Mouse (Mus musculus) neural tube, embryonic 13.5 days (tissue): Measurements from ENCODE around the gene Kcnma1. TPM values are rescaled to one million over a fixed set of nuclear protein-coding genes. Genes with fewer than 3 reads are reported as not detected.

Source experiments
- ATAC-seq: fragments of 200-750 bp; cut with Nextera tagmentation; 2 replicates; pipeline ENCODE4 v1.8.0; 2017; ENCODE audit warnings: low read depth, mild to moderate bottlenecking, moderate TSS enrichment, moderate library complexity
- H3K27ac ChIP-seq: fragments of 300-500 bp; sonication (generic); replicated peaks from 2 replicates; pipeline ENCODE4 v1.5.1; 2015; ENCODE audit warnings: moderate library complexity, mild to moderate bottlenecking, inconsistent platforms
- H3K27me3 ChIP-seq: fragments of 300-500 bp; sonication (generic); 2 replicates; pipeline ENCODE4 v1.6.1; 2015; ENCODE audit warnings: mild to moderate bottlenecking, inconsistent platforms
- H3K36me3 ChIP-seq: fragments of 300-500 bp; sonication (generic); 2 replicates; pipeline ENCODE4 v1.6.1; 2015; ENCODE audit warnings: mild to moderate bottlenecking, inconsistent platforms
- H3K4me1 ChIP-seq: fragments of 300-500 bp; sonication (generic); replicated peaks from 2 replicates; pipeline ENCODE4 v1.6.1; 2015; ENCODE audit warnings: inconsistent platforms
- H3K4me2 ChIP-seq: fragments of 300-500 bp; sonication (generic); 2 replicates; pipeline ENCODE4 v1.6.1; 2015; ENCODE audit warnings: inconsistent platforms, mild to moderate bottlenecking, moderate library complexity
- H3K4me3 ChIP-seq: fragments of 300-500 bp; sonication (generic); 2 replicates; pipeline ENCODE4 v1.5.1; 2015; ENCODE audit warnings: mild to moderate bottlenecking, inconsistent platforms
- H3K9ac ChIP-seq: fragments of 300-500 bp; sonication (generic); 2 replicates; pipeline ENCODE4 v1.6.1; 2015; ENCODE audit warnings: moderate library complexity, mild to moderate bottlenecking, inconsistent platforms
- H3K9me3 ChIP-seq: fragments of 300-500 bp; sonication (generic); 2 replicates; pipeline ENCODE4 v1.6.1; 2016; ENCODE audit warnings: inconsistent platforms
- WGBS: fragments of 180-500 bp; shearing (Covaris S2); methylation state at CpG from one replicate; pipeline ENCODE4 v1.1.7; 2015; 5-methylcytosine and 5-hydroxymethylcytosine counted together
- polyA plus RNA-seq: library from polyadenylated mRNA; unstranded; fragments of >200 nt; fragmentation: Nextera tagmentation; extraction: Ambion mirVana; gene quantifications from 2 replicates; pipeline ENCODE4 v1.2.1, GENCODE M21; 2015

Gene Kcnma1
- 13.1 and 14.6 TPM in 2 replicates for polyA plus RNA-seq

DNA sequence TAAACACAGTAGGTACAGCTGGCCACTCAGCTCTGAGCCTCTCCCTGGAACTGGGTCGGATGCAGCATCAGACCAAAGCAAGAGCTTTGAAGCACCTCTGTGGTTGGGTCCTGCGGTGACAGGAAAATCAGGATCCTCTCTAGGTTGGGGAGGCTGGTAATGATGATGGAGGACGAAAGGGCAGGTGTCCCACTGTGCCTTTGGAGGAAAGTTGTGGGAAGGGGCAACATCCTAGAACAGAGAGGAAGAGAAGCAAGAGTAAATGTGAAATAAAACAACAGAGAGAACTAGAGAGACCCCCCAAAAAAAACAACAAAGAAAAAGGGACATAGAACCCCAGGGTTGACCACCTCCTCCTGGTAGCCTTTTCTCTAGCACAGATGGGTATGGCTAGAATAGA is at the start of gene Kcnma1:
Gene Kcnma1 (minus strand): TSS at position 101 of the 400 bp plus-strand sequence.
- H3K27me3 ChIP-seq = no peaks in the 10 kb centered on the region
- H3K4me3 ChIP-seq = no peak within 1 kb of the TSS
- H3K4me2 ChIP-seq = no peak within 1 kb of the TSS
- no peaks in the 10 kb centered on the region for H3K9me3 ChIP-seq
- H3K9ac ChIP-seq = no peak within 1 kb of the TSS
- H3K27ac ChIP-seq = no peak within 1 kb of the TSS
- 59% methylated on average over 3 of the region's 3 CpGs for WGBS
- ATAC-seq = no peak
- H3K4me1 ChIP-seq = no peaks in the 10 kb centered on the region
- H3K36me3 ChIP-seq = no peaks in the 10 kb centered on the region

GRCm38 (mm10) chr14:24059747-24060146 is 45.5 kb upstream of the Kcnma1 start:
- no peaks in the 10 kb centered on the region for H3K27me3 ChIP-seq
- no peak for ATAC-seq
- no peaks in the 10 kb centered on the region for H3K4me1 ChIP-seq
- H3K27ac ChIP-seq = no peak overlapping the region
- H3K9ac ChIP-seq = no peak overlapping the region
- no peaks in the 10 kb centered on the region for H3K9me3 ChIP-seq
- 42% methylated on average over 8 of the region's 8 CpGs for WGBS
- H3K36me3 ChIP-seq = no peaks in the 10 kb centered on the region
- no peak overlapping the region for H3K4me2 ChIP-seq
- no peak overlapping the region for H3K4me3 ChIP-seq

GRCm38 (mm10) chr14:24059287-24059686 is 45.0 kb upstream of the Kcnma1 start:
- H3K27me3 ChIP-seq = no peaks in the 10 kb centered on the region
- ATAC-seq = no peak
- no peaks in the 10 kb centered on the region for H3K36me3 ChIP-seq
- no peaks in the 10 kb centered on the region for H3K9me3 ChIP-seq
- H3K27ac ChIP-seq = no peak overlapping the region
- WGBS = 85% methylated on average over 4 of the region's 4 CpGs
- H3K4me3 ChIP-seq = no peak overlapping the region
- H3K4me2 ChIP-seq = no peak overlapping the region
- no peak overlapping the region for H3K9ac ChIP-seq
- no peaks in the 10 kb centered on the region for H3K4me1 ChIP-seq

GRCm38 (mm10) chr14:24051821-24052220 is 37.5 kb upstream of the Kcnma1 start:
- no peak for ATAC-seq
- Histone ChIP-seq H3K4me1 (no peaks in the 10 kb centered on the region), H3K27me3 (no peaks in the 10 kb centered on the region), H3K36me3 (no peaks in the 10 kb centered on the region), H3K9ac (no peak overlapping the region), H3K4me3 (no peak overlapping the region), H3K27ac (no peak overlapping the region), H3K4me2 (no peak overlapping the region), H3K9me3 (no peaks in the 10 kb centered on the region)
- WGBS = 80% methylated on average over 2 of the region's 2 CpGs

DNA sequence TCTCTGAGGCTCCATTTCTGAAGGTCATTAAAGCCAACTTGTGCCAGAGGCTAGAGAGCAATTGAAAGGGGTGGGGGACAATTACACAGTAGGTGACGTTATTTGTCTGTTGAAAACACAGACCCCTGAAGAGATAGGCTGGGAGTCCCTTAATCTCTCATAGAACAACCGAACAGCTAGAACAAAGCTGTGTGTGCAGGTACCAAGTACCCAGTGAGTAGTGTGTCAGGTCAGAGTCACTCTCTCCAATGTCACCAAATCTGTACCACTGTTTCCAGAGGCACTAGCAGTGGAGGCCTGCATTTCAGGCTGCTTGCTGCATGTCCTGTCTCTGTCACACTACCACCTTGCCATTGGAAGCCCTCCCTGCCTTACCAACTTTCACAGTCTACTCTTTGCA is 22.3 kb upstream of the Kcnma1 start:
- H3K9ac ChIP-seq = no peak overlapping the region
- H3K36me3 ChIP-seq = no peaks in the 10 kb centered on the region
- 27% methylated on average over 2 of the region's 2 CpGs for WGBS
- 0 out of 2 replicates have a peak, but pooled peaks cover 10% of the 10 kb centered on the region for H3K4me1 ChIP-seq
- H3K4me3 ChIP-seq = no peak overlapping the region
- no peak for ATAC-seq
- H3K9me3 ChIP-seq = no peaks in the 10 kb centered on the region
- H3K4me2 ChIP-seq = no peak overlapping the region
- no peaks in the 10 kb centered on the region for H3K27me3 ChIP-seq
- H3K27ac ChIP-seq = no peak overlapping the region

DNA sequence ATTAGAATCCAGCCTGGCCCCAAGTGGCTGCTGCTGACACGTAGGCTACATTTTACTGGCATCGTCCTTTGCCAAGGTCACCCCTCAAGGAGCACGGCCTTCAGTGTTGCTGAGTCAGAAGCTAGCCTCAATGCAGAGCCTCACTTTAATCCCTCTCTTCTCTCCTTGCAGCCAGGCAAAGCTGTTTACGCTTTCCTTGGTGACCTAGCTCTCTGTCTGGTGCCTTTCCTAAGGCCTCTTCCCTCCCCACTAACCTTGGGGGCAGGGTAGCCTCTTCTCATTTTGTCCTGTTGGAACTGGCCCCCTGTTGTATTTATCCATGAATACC is 21.9 kb upstream of the Kcnma1 start:
- no peak for ATAC-seq
- no peak overlapping the region for H3K9ac ChIP-seq
- H3K4me3 ChIP-seq = no peak overlapping the region
- H3K27me3 ChIP-seq = no peaks in the 10 kb centered on the region
- no peak overlapping the region for H3K4me2 ChIP-seq
- H3K9me3 ChIP-seq = no peaks in the 10 kb centered on the region
- 59% methylated on average over 4 of the region's 4 CpGs for WGBS
- no peaks in the 10 kb centered on the region for H3K36me3 ChIP-seq
- H3K27ac ChIP-seq = no peak overlapping the region
- H3K4me1 ChIP-seq = 0 out of 2 replicates have a peak, but pooled peaks cover 10% of the 10 kb centered on the region

DNA sequence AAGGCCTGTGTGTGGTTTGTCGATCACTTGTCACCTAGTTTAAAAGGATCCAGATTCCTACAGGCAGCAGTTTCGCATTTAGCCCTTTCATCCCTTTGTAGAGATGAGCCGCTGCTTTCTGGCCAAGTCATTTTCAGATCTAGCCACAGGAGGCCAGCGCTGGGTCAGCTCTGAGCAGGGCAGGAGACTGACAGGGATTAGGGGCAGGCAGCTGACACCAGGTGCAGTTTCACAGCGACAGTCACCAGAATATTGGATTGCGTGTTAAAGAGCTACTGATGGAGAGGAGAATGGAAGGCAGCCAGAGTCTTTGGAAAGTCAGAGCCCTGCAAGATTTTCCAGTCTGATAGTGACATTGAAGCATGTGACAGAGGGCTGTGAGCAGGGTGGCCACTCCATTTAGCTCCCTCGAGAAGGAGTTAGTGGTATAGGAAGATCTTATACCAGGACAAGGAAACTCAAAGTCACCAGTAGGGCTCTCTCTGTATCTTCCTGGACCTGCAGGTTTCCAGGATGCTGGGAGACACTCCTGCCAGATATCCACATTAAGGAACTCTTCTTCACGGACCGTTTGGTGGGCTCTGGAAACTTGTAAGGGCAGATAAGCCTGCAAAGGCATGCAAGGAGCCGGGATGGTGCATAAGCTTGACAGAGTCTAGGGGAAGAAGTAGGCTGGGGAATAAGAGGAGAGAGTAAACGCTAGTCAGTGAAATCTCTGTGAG is 21.4 kb upstream of the Kcnma1 start:
- no peak for ATAC-seq
- Histone ChIP-seq H3K27ac (no peak overlapping the region), H3K9me3 (no peaks in the 10 kb centered on the region), H3K4me2 (no peak overlapping the region), H3K4me3 (no peak overlapping the region), H3K4me1 (0 out of 2 replicates have a peak, but pooled peaks cover 10% of the 10 kb centered on the region), H3K27me3 (no peaks in the 10 kb centered on the region), H3K36me3 (no peaks in the 10 kb centered on the region), H3K9ac (no peak overlapping the region)
- 37% methylated on average over 11 of the region's 11 CpGs for WGBS

DNA sequence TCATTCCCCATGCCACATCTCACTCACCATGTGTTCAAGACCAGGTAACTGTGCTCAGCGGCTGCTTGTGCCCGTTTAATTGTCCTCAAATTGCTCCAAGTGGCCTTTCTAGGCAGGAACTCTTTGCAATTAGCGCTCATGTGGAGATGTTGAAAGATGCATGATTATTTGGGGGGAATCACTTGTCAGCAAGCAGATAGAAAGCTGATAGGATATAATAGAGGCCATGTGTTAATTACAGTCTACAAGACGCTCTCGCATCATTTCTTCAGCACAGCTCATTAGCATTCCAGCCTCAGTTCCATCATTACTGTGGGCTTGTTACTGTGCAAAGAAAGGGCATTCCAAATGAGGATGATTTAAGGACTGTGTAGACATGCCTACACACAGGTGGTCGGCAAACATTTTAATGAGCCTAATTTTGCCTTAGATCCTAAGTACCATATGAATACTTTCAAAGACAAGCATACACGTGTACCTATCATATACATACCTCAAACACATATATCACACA is 18.6 kb upstream of the Kcnma1 start:
- Histone ChIP-seq H3K9me3 (0 out of 2 replicates have a peak, but pooled peaks cover 4% of the 10 kb centered on the region), H3K27me3 (no peaks in the 10 kb centered on the region), H3K9ac (no peak overlapping the region), H3K36me3 (no peaks in the 10 kb centered on the region), H3K4me2 (no peak overlapping the region), H3K27ac (no peak overlapping the region), H3K4me1 (0 out of 2 replicates have a peak, but pooled peaks cover 10% of the 10 kb centered on the region), H3K4me3 (no peak overlapping the region)
- no peak for ATAC-seq
- 81% methylated on average over 7 of the region's 7 CpGs for WGBS

GRCm38 (mm10) chr14:24032201-24032600 is 17.9 kb upstream of the Kcnma1 start:
- Histone ChIP-seq H3K4me2 (no peak overlapping the region), H3K27ac (no peak overlapping the region), H3K4me1 (0 out of 2 replicates have a peak, but pooled peaks cover 10% of the 10 kb centered on the region), H3K27me3 (no peaks in the 10 kb centered on the region), H3K9ac (no peak overlapping the region), H3K9me3 (0 out of 2 replicates have a peak, but pooled peaks cover 7% of the 10 kb centered on the region), H3K4me3 (no peak overlapping the region), H3K36me3 (no peaks in the 10 kb centered on the region)
- ATAC-seq = no peak
- WGBS = 68% methylated on average over 3 of the region's 3 CpGs

DNA sequence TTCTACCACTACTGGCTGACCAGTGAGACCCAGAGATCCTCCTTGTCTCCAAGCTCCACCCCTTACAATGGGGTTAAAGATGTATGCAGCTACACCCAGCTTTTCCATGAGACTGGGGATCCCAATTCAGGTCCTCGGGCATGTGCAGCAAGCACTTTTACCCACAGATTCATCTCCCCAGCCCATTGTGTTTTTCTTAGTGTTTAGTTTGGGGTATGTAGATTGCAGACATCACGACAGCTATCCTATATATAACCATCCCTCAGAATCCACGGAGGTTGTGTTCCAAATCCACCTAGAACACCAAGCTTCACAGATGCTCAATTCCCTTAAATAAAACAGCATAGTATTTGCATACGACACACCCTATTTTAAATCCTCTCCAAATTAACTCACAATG is 6.4 kb upstream of the Kcnma1 start:
- Histone ChIP-seq H3K36me3 (no peaks in the 10 kb centered on the region), H3K4me2 (no peak overlapping the region), H3K9ac (no peak overlapping the region), H3K9me3 (no peaks in the 10 kb centered on the region), H3K4me3 (no peak overlapping the region), H3K27me3 (no peaks in the 10 kb centered on the region), H3K4me1 (no peaks in the 10 kb centered on the region; the same call in 1 of the 2 replicates), H3K27ac (no peak overlapping the region)
- 89% methylated on average over 4 of the region's 4 CpGs for whole genome bisulfite sequencing
- ATAC-seq = no peak

DNA sequence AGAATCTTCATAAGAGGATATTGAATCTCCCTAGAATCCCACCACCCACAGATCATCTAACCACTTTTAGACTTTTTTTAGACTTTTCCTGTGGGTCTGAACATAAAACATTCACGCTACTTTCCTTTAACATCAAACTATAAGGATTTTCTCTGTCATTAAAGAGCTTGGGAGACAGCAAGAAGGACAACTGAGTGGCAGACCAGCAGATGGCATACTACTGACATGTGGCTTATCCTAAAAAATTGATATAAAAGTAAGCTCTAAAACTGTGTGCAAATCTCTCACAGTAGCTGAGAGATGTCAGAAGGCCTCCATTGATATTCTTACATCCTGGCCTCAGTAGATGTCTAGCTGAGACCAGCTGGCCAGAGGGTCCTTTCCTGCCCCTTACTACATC is 4.3 kb downstream of the Kcnma1 start:
- Histone ChIP-seq H3K4me3 (no peak overlapping the region), H3K36me3 (no peaks in the 10 kb centered on the region), H3K4me2 (no peak overlapping the region), H3K27me3 (peaks cover 27% of the 10 kb centered on the region), H3K4me1 (peaks cover 13% of the 10 kb centered on the region), H3K9me3 (no peaks in the 10 kb centered on the region), H3K27ac (no peak overlapping the region), H3K9ac (no peak overlapping the region)
- ATAC-seq = no peak
- 83% methylated on average over 1 of the region's 1 CpGs for WGBS

- Histone ChIP-seq H3K9me3 (no peaks in the 10 kb centered on the region), H3K27ac (no peak overlapping the region), H3K27me3 (peaks cover 30% of the 10 kb centered on the region), H3K4me2 (no peak overlapping the region), H3K36me3 (no peaks in the 10 kb centered on the region), H3K4me3 (no peak overlapping the region), H3K9ac (no peak overlapping the region), H3K4me1 (peaks cover 19% of the 10 kb centered on the region)
- WGBS = 16% methylated on average over 7 of the region's 7 CpGs
- ATAC-seq = no peak
These were observed 6.0 kb downstream of the Kcnma1 start for GRCm38 (mm10) chr14:24008252-24008651.

- Histone ChIP-seq H3K9ac (no peak overlapping the region), H3K27me3 (peaks cover 47% of the 10 kb centered on the region), H3K36me3 (no peaks in the 10 kb centered on the region), H3K4me1 (peaks cover 37% of the 10 kb centered on the region), H3K27ac (no peak overlapping the region), H3K9me3 (no peaks in the 10 kb centered on the region), H3K4me3 (no peak overlapping the region), H3K4me2 (no peak overlapping the region)
- WGBS = 36% methylated on average over 2 of the region's 2 CpGs
- no peak for ATAC-seq
These were observed 8.0 kb downstream of the Kcnma1 start for GRCm38 (mm10) chr14:24006276-24006675.
